Mouse (Mus musculus) forebrain, embryonic 12.5 days (tissue): Measurements from ENCODE around the gene Shld2. TPM values are rescaled to one million over a fixed set of nuclear protein-coding genes. Genes with fewer than 3 reads are reported as not detected.

Experiments used
- ATAC-seq: fragments of 200-750 bp; cut with Nextera tagmentation; 2 replicates; pipeline ENCODE4 v1.8.0; 2017; ENCODE audit warnings: moderate TSS enrichment; ENCODE audit not compliant: low FRiP score
- H3K27ac ChIP-seq: fragments of 300-500 bp; sonication (generic); 2 replicates; pipeline ENCODE4 v1.5.1; 2016; ENCODE audit warnings: mild to moderate bottlenecking
- H3K27me3 ChIP-seq: fragments of 300-500 bp; sonication (generic); 2 replicates; pipeline ENCODE4 v1.6.1; 2016; ENCODE audit warnings: mild to moderate bottlenecking
- H3K36me3 ChIP-seq: fragments of 300-500 bp; sonication (generic); replicated peaks from 2 replicates; pipeline ENCODE4 v1.6.1; 2016; ENCODE audit warnings: mild to moderate bottlenecking
- H3K4me1 ChIP-seq: fragments of 300-500 bp; sonication (generic); 2 replicates; pipeline ENCODE4 v1.6.1; 2016
- H3K4me2 ChIP-seq: fragments of 300-500 bp; sonication (generic); 2 replicates; pipeline ENCODE4 v1.6.1; 2016; ENCODE audit warnings: mild to moderate bottlenecking, moderate library complexity
- H3K4me3 ChIP-seq: fragments of 300-500 bp; sonication (generic); replicated peaks from 2 replicates; pipeline ENCODE4 v1.5.1; 2016; ENCODE audit warnings: mild to moderate bottlenecking
- H3K9ac ChIP-seq: fragments of 300-500 bp; sonication (generic); 2 replicates; pipeline ENCODE4 v1.6.1; 2016; ENCODE audit warnings: mild to moderate bottlenecking
- H3K9me3 ChIP-seq: fragments of 300-500 bp; sonication (generic); 2 replicates; pipeline ENCODE4 v1.6.1; 2016
- WGBS: fragments of 180-500 bp; shearing (Covaris S2); methylation state at CpG from one replicate; pipeline ENCODE4 v1.1.7; 2016; 5-methylcytosine and 5-hydroxymethylcytosine counted together
- polyA plus RNA-seq: library from polyadenylated mRNA; unstranded; fragments of >200 nt; fragmentation: Nextera tagmentation; extraction: Ambion mirVana; gene quantifications from 2 replicates; pipeline ENCODE4 v1.2.1, GENCODE M21; 2016

The Shld2 gene
- polyA plus RNA-seq, 1 experiment from 2014 or later, result 11.0 TPM

GRCm38 (mm10) chr14:34226566-34226965, 83.7 kb downstream of the Shld2 start:
- H3K27ac ChIP-seq, result no peak overlapping the region
- no peak for ATAC-seq
- no peaks in the 10 kb centered on the region for H3K4me1 ChIP-seq
- H3K9ac ChIP-seq, result no peak overlapping the region
- no peaks in the 10 kb centered on the region for H3K27me3 ChIP-seq
- no peaks in the 10 kb centered on the region for H3K9me3 ChIP-seq
- H3K4me3 ChIP-seq, result no peak overlapping the region
- 88% methylated on average over 4 of the region's 4 CpGs for WGBS
- no peak overlapping the region for H3K4me2 ChIP-seq
- no peaks in the 10 kb centered on the region for H3K36me3 ChIP-seq

- Histone ChIP-seq H3K4me2 (no peak overlapping the region), H3K27ac (no peak overlapping the region), H3K4me1 (no peaks in the 10 kb centered on the region), H3K9ac (no peak overlapping the region), H3K36me3 (no peaks in the 10 kb centered on the region), H3K9me3 (no peaks in the 10 kb centered on the region), H3K4me3 (no peak overlapping the region), H3K27me3 (peaks cover 4% of the 10 kb centered on the region)
- 87% methylated on average over 9 of the region's 9 CpGs for WGBS
- no peak for ATAC-seq
These were observed 84.3 kb downstream of the Shld2 start for GRCm38 (mm10) chr14:34225986-34226385.

GRCm38 (mm10) chr14:34223362-34223898, 86.9 kb downstream of the Shld2 start:
- no peak overlapping the region for H3K4me2 ChIP-seq
- no peak overlapping the region for H3K27ac ChIP-seq
- H3K4me3 ChIP-seq, result no peak overlapping the region
- no peaks in the 10 kb centered on the region for H3K9me3 ChIP-seq
- H3K9ac ChIP-seq, result no peak overlapping the region
- H3K27me3 ChIP-seq, result peaks cover 30% of the 10 kb centered on the region
- H3K4me1 ChIP-seq, result no peaks in the 10 kb centered on the region
- no peaks in the 10 kb centered on the region for H3K36me3 ChIP-seq
- 73% methylated on average over 5 of the region's 5 CpGs for WGBS
- no peak for ATAC-seq

- 67% methylated on average over 5 of the region's 5 CpGs for WGBS
- no peaks in the 10 kb centered on the region for H3K4me1 ChIP-seq
- no peaks in the 10 kb centered on the region for H3K36me3 ChIP-seq
- no peaks in the 10 kb centered on the region for H3K9me3 ChIP-seq
- H3K9ac ChIP-seq, result no peak overlapping the region
- no peak overlapping the region for H3K27ac ChIP-seq
- peaks cover 30% of the 10 kb centered on the region for H3K27me3 ChIP-seq
- H3K4me3 ChIP-seq, result no peak overlapping the region
- H3K4me2 ChIP-seq, result no peak overlapping the region
- no peak for ATAC-seq
These were observed 88.7 kb downstream of the Shld2 start for GRCm38 (mm10) chr14:34221416-34222077.

- Histone ChIP-seq H3K27me3 (peaks cover 30% of the 10 kb centered on the region), H3K36me3 (no peaks in the 10 kb centered on the region), H3K9me3 (no peaks in the 10 kb centered on the region), H3K27ac (no peak overlapping the region), H3K4me3 (no peak overlapping the region), H3K4me1 (no peaks in the 10 kb centered on the region), H3K4me2 (no peak overlapping the region), H3K9ac (no peak overlapping the region)
- WGBS, result 70% methylated on average over 5 of the region's 5 CpGs
- ATAC-seq, result no peak
These were observed 89.9 kb downstream of the Shld2 start for GRCm38 (mm10) chr14:34220426-34220825.

GRCm38 (mm10) chr14:34219786-34220198, 90.5 kb downstream of the Shld2 start:
- no peak for ATAC-seq
- H3K36me3 ChIP-seq, result no peaks in the 10 kb centered on the region

GRCm38 (mm10) chr14:34219295-34219694, 91.0 kb downstream of the Shld2 start, which contains the start of gene Syt15:
Gene Syt15 (plus strand): TSS chr14:34219595.
- Histone ChIP-seq H3K9me3 (no peaks in the 10 kb centered on the region), H3K27me3 (peaks cover 30% of the 10 kb centered on the region), H3K4me2 (peak within 1 kb of the TSS; percentile 50), H3K4me1 (no peaks in the 10 kb centered on the region), H3K4me3 (peak within 1 kb of the TSS; percentile 20), H3K27ac (no peak within 1 kb of the TSS), H3K36me3 (no peaks in the 10 kb centered on the region), H3K9ac (no peak within 1 kb of the TSS)
- 80% methylated on average over 6 of the region's 6 CpGs for WGBS
- ATAC-seq, result no peak

More at GRCm38 (mm10) chr14:34219786-34220198, 90.5 kb downstream of the Shld2 start:
- no peaks in the 10 kb centered on the region for H3K4me1 ChIP-seq
- H3K27me3 ChIP-seq, result peaks cover 30% of the 10 kb centered on the region
- H3K9me3 ChIP-seq, result no peaks in the 10 kb centered on the region
- H3K4me3 ChIP-seq, result peak overlapping the region; percentile 20
- no peak overlapping the region for H3K27ac ChIP-seq
- H3K4me2 ChIP-seq, result peak overlapping the region; percentile 50
- no peak overlapping the region for H3K9ac ChIP-seq
- WGBS, result 7% methylated on average over 29 of the region's 29 CpGs

GRCm38 (mm10) chr14:34215451-34216127, 94.7 kb downstream of the Shld2 start:
- H3K9ac ChIP-seq, result no peak overlapping the region
- peaks cover 21% of the 10 kb centered on the region for H3K27me3 ChIP-seq
- no peaks in the 10 kb centered on the region for H3K9me3 ChIP-seq
- no peak overlapping the region for H3K27ac ChIP-seq
- H3K4me3 ChIP-seq, result no peak overlapping the region
- no peaks in the 10 kb centered on the region for H3K4me1 ChIP-seq
- no peaks in the 10 kb centered on the region for H3K36me3 ChIP-seq
- WGBS, result 77% methylated on average over 6 of the region's 6 CpGs
- no peak for ATAC-seq
- H3K4me2 ChIP-seq, result no peak overlapping the region

GRCm38 (mm10) chr14:34209942-34210341, 100.4 kb downstream of the Shld2 start:
- no peak for ATAC-seq
- Histone ChIP-seq H3K4me3 (no peak overlapping the region), H3K27me3 (no peaks in the 10 kb centered on the region), H3K4me2 (no peak overlapping the region), H3K9me3 (no peaks in the 10 kb centered on the region), H3K36me3 (no peaks in the 10 kb centered on the region), H3K4me1 (no peaks in the 10 kb centered on the region), H3K9ac (no peak overlapping the region), H3K27ac (no peak overlapping the region)
- WGBS, result 93% methylated on average over 4 of the region's 4 CpGs

GRCm38 (mm10) chr14:34209080-34209479, 101.2 kb downstream of the Shld2 start:
- 64% methylated on average over 4 of the region's 4 CpGs for WGBS
- no peak overlapping the region for H3K9ac ChIP-seq

GRCm38 (mm10) chr14:34208651-34209050, 101.6 kb downstream of the Shld2 start:
- ATAC-seq, result no peak
- 54% methylated on average over 2 of the region's 2 CpGs for WGBS

More at GRCm38 (mm10) chr14:34209080-34209479, 101.2 kb downstream of the Shld2 start:
- no peak overlapping the region for H3K4me3 ChIP-seq
- no peaks in the 10 kb centered on the region for H3K36me3 ChIP-seq
- no peak overlapping the region for H3K27ac ChIP-seq
- H3K4me1 ChIP-seq, result no peaks in the 10 kb centered on the region
- no peak overlapping the region for H3K4me2 ChIP-seq
- H3K27me3 ChIP-seq, result no peaks in the 10 kb centered on the region
- no peak for ATAC-seq
- H3K9me3 ChIP-seq, result no peaks in the 10 kb centered on the region

GRCm38 (mm10) chr14:34207996-34208395, 102.3 kb downstream of the Shld2 start:
- Histone ChIP-seq H3K27ac (no peak overlapping the region), H3K9ac (no peak overlapping the region), H3K36me3 (no peaks in the 10 kb centered on the region), H3K4me1 (no peaks in the 10 kb centered on the region), H3K27me3 (0 out of 2 replicates have a peak, but pooled peaks cover 5% of the 10 kb centered on the region), H3K9me3 (no peaks in the 10 kb centered on the region), H3K4me2 (no peak overlapping the region), H3K4me3 (no peak overlapping the region)
- WGBS, result 82% methylated on average over 6 of the region's 6 CpGs
- no peak for ATAC-seq

More at GRCm38 (mm10) chr14:34208651-34209050, 101.6 kb downstream of the Shld2 start:
- Histone ChIP-seq H3K9me3 (no peaks in the 10 kb centered on the region), H3K27me3 (0 out of 2 replicates have a peak, but pooled peaks cover 2% of the 10 kb centered on the region), H3K4me2 (no peak overlapping the region), H3K36me3 (no peaks in the 10 kb centered on the region), H3K9ac (no peak overlapping the region), H3K4me3 (no peak overlapping the region), H3K4me1 (no peaks in the 10 kb centered on the region), H3K27ac (no peak overlapping the region)
